16 mouse cellular contexts compared by ENCODE assay signal in the genomic region with DNA sequence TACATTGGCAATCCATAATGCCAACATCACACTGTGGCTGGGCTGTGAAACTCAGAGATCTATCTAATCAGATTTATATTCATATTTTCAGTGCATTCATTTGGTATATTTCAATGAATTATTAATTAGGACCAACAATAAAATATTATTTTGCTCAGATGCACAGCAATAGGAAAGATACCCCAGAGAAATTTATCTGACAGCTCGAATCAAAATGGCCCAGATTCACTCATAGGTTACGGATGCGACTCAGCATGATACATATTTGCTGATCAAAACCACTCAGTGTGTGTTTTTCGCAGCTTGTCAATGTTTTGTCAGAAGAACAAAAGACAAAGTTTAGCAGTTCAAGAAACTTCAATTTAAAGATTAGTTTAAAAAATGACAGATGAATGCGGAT.
"Had no signal": no experiment of that assay in that cellular context is flagged by ENCODE, and none has a peak within 500 bp of the region (broad histone marks: within the 10 kb centered on the region; RNA-seq: fewer than 3 reads in every experiment).

No protein-coding gene starts in this region.

- H3K36me3 ChIP-seq: midbrain, embryonic 13.5 days; neural tube, embryonic 12.5 days; stomach, embryonic 15.5 days had no signal

- H3K4me3 ChIP-seq: megakaryocyte, embryonic 14.5 days; midbrain, embryonic 13.5 days; neural tube, embryonic 12.5 days; stomach, embryonic 15.5 days had no signal

- H3K4me2 ChIP-seq: lung, embryonic 14.5 days; midbrain, embryonic 11.5 days; midbrain, embryonic 13.5 days; neural tube, embryonic 12.5 days; stomach, embryonic 15.5 days had no signal

- H3K27me3 ChIP-seq: megakaryocyte, embryonic 14.5 days; midbrain, embryonic 13.5 days; neural tube, embryonic 12.5 days; stomach, embryonic 15.5 days had no signal

- H3K9me3 ChIP-seq: megakaryocyte, embryonic 14.5 days; midbrain, embryonic 13.5 days; neural tube, embryonic 12.5 days; stomach, embryonic 15.5 days had no signal

- H3K4me1 ChIP-seq: megakaryocyte, embryonic 14.5 days; midbrain, embryonic 13.5 days; neural tube, embryonic 12.5 days; stomach, embryonic 15.5 days had no signal

- H3K9ac ChIP-seq: liver, embryonic 14.5 days; lung, embryonic 14.5 days; midbrain, embryonic 13.5 days; neural tube, embryonic 12.5 days; stomach, embryonic 15.5 days had no signal

- H3K27ac ChIP-seq: liver, embryonic 14.5 days; macrophage; midbrain, embryonic 13.5 days; neural tube, embryonic 12.5 days; stomach, embryonic 15.5 days; stomach, postnatal 0 days had no signal

- ATAC-seq: midbrain, embryonic 13.5 days; midbrain, embryonic 16.5 days had no signal

- DNase-seq: lung, adult 18-20 months; lung, embryonic 14.5 days; lung, postnatal 14 days; lung, postnatal 36 days; right cerebral cortex, postnatal 14 days; thymus, postnatal 14 days; thymus, postnatal 36 days had no signal
